Mouse (Mus musculus): ENCODE data around the gene Cox4i2.

GRCm38 (mm10) chr2:152766387-152767123, 12.6 kb downstream of the Cox4i2 start:
- TF ChIP-seq TAL1 (IDR thresholded peaks at IDR 0.05; ENCODE audit: low read length) (no peak), GATA1 (IDR thresholded peaks at IDR 0.05; ENCODE audit: low read length) (no peak)

Data from erythroblast, embryonic 14.5 days (primary cell).